Mouse (Mus musculus) heart, embryonic 11.5 days (tissue): ENCODE data around the gene Chchd10. TPM values are rescaled to one million over a fixed set of nuclear protein-coding genes. Genes with fewer than 3 reads are reported as not detected.

Experiments
- ATAC-seq: fragments of 200-750 bp; cut with Nextera tagmentation; replicated peaks from 2 replicates; pipeline ENCODE4 v1.8.0; 2017; ENCODE audit warnings: moderate library complexity; ENCODE audit not compliant: insufficient number of reproducible peaks, low FRiP score, low TSS enrichment
- H3K27ac ChIP-seq: fragments of 300-500 bp; sonication (generic); 2 replicates; pipeline ENCODE4 v1.5.1; 2014; ENCODE audit warnings: mild to moderate bottlenecking, low read depth, low read length
- H3K27me3 ChIP-seq: fragments of 300-500 bp; sonication (generic); 2 replicates; pipeline ENCODE4 v1.6.1; 2014; ENCODE audit warnings: mild to moderate bottlenecking, low read length, mixed read lengths; ENCODE audit not compliant: control insufficient read depth, insufficient read depth
- H3K36me3 ChIP-seq: fragments of 300-500 bp; sonication (generic); 2 replicates; pipeline ENCODE4 v1.6.1; 2014; ENCODE audit warnings: mild to moderate bottlenecking, low read length, moderate library complexity, mixed read lengths; ENCODE audit not compliant: control insufficient read depth, insufficient read depth
- H3K4me1 ChIP-seq: fragments of 300-500 bp; sonication (generic); 2 replicates; pipeline ENCODE4 v1.6.1; 2014; ENCODE audit warnings: low read length; ENCODE audit not compliant: control insufficient read depth, insufficient read depth
- H3K4me2 ChIP-seq: fragments of 300-500 bp; sonication (generic); 2 replicates; pipeline ENCODE4 v1.6.1; 2014; ENCODE audit warnings: mild to moderate bottlenecking, moderate library complexity
- H3K4me3 ChIP-seq: fragments of 300-500 bp; sonication (generic); 2 replicates; pipeline ENCODE4 v1.5.1; 2014; ENCODE audit warnings: low read depth, low read length
- H3K9ac ChIP-seq: fragments of 300-500 bp; sonication (generic); 2 replicates; pipeline ENCODE4 v1.6.1; 2014; ENCODE audit warnings: mild to moderate bottlenecking, low read depth, low read length, moderate library complexity
- H3K9me3 ChIP-seq: fragments of 300-500 bp; sonication (generic); replicated peaks from 2 replicates; pipeline ENCODE4 v1.6.1; 2016; ENCODE audit warnings: low read length; ENCODE audit not compliant: control insufficient read depth
- WGBS: fragments of 180-500 bp; shearing (Covaris S2); extraction: QIAGEN DNeasy Blood & Tissue Kit; methylation state at CpG from one replicate; pipeline ENCODE4 v1.1.7; 2014; ENCODE audit not compliant: insufficient replicate concordance; 5-methylcytosine and 5-hydroxymethylcytosine counted together
- polyA plus RNA-seq: library from polyadenylated mRNA; unstranded; fragments of >200 nt; fragmentation: Nextera tagmentation; extraction: Ambion mirVana; gene quantifications from 2 replicates; pipeline ENCODE4 v1.2.1, GENCODE M21; 2014

Chchd10 gene
- polyA plus RNA-seq, 1 experiment from 2014 or later, result 414 TPM

DNA sequence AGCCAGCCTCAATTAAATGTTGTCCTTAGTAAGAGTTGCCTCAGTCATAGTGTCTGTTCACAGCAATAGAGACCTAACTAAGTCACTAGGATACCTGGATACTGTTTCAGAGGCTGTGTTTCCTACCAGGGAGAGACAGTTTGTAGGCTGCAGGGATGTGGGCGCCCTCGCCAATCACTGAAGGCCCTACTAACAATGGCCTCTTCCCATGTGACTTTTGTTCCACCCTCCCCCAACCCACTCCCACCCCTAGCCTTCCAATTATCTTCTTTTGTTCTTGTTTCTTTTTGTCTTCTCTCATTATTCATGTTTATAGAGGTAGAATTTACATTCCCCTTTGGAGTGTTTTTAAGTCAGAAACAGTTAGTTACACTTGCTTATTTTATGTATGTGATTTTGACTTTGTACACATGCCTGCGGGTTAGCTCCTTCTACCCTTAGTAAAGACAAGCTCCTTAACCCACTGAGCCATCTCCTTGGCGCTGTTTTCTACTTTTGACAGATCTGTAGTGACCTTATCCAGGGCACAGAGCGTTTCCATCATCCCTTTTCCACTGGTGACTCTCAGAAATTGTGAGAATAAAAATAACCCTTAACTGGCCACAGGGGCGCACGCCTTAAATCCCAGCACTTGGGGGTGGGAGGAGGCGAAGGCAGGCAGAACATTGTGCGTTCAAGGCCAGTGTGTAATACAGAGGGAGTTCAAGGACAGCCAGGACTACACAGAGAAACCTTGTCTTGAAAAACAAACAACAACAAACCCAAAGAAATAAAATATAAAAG, 8.3 kb downstream of the Chchd10 start:
- Histone ChIP-seq H3K9ac (no peak overlapping the region), H3K4me3 (no peak overlapping the region), H3K9me3 (no peaks in the 10 kb centered on the region), H3K4me1 (peaks cover 13% of the 10 kb centered on the region), H3K27me3 (peaks cover 6% of the 10 kb centered on the region; the same call in 1 of the 2 replicates), H3K36me3 (no peaks in the 10 kb centered on the region), H3K27ac (no peak overlapping the region), H3K4me2 (no peak overlapping the region)
- 69% methylated on average over 9 of the region's 9 CpGs for WGBS
- ATAC-seq, result no peak

GRCm38 (mm10) chr10:75942736-75943477, 10.0 kb downstream of the Chchd10 start, which contains the start of gene Vpreb3:
Gene Vpreb3 (plus strand): TSS chr10:75943057.
- Histone ChIP-seq H3K4me1 (peaks cover 2% of the 10 kb centered on the region), H3K27me3 (no peaks in the 10 kb centered on the region), H3K4me2 (no peak within 1 kb of the TSS), H3K36me3 (no peaks in the 10 kb centered on the region), H3K4me3 (no peak within 1 kb of the TSS), H3K9me3 (no peaks in the 10 kb centered on the region), H3K27ac (no peak within 1 kb of the TSS), H3K9ac (no peak within 1 kb of the TSS)
- WGBS, result 72% methylated on average over 15 of the region's 15 CpGs
- ATAC-seq, result no peak

DNA sequence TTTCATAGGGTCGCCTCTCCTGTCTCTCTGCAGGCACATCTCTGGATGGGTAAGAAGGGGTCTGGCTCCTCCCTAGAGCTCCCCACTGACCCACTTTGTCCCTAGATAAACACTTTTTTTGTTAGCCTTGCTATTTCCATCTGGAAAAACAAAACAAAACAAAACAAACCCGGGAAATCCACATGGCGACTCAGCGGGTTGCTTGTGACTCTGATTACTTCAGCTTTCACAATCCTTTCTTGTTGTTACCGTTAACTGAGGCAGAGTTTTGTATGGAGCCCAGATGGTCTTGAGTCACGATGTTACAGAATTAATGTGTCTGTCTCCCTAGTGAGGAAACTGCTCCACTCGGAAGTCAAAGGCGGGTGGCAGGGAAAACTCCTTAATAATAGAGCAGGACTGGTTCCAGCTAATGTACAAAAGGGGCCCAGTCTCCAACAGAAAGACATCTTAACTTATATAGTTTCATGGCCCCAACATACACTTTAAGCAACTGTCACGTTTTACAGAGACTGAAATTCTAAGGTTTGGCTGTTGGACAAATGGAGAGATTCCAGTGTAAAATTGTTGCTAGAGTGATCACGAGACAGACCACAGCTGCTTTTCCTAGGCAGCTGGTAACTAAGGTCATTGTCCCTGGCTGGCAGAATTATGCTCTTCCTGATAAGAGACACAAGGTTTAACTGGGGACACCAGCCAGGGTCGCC, 11.3 kb downstream of the Chchd10 start:
- Histone ChIP-seq H3K4me3 (no peak overlapping the region), H3K4me1 (no peaks in the 10 kb centered on the region; the same call in none of the 2 replicates), H3K27ac (no peak overlapping the region), H3K9me3 (no peaks in the 10 kb centered on the region), H3K36me3 (no peaks in the 10 kb centered on the region), H3K4me2 (no peak overlapping the region), H3K27me3 (no peaks in the 10 kb centered on the region), H3K9ac (no peak overlapping the region)
- no peak for ATAC-seq
- WGBS, result 35% methylated on average over 11 of the region's 11 CpGs

- 90% methylated on average over 7 of the region's 7 CpGs for WGBS
Measured at GRCm38 (mm10) chr10:75945213-75945612, 12.3 kb downstream of the Chchd10 start.

DNA sequence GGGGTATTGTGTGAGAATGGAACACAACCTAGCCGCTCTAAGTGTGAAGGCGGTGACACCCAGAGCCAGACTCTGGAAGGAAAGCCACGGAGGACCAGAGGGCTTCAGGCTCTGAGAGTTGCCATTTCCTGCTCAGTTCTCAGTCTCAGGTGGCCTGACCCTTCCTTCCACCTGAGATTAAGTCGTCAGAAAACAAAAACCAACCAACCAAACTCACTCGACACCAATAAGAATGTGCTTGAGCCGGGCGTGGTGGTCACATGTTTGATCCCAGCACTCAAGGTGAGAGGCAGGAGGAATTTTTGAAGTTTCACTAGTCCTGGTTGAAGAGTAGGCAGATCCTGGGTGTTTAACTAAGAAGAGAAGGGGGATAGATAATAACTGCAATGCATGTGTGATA, 13.0 kb downstream of the Chchd10 start:
- 78% methylated on average over 7 of the region's 7 CpGs for WGBS
- Histone ChIP-seq H3K27me3 (peaks cover 8% of the 10 kb centered on the region), H3K9me3 (no peaks in the 10 kb centered on the region), H3K36me3 (no peaks in the 10 kb centered on the region), H3K9ac (no peak overlapping the region), H3K4me3 (no peak overlapping the region), H3K4me1 (no peaks in the 10 kb centered on the region; the same call in none of the 2 replicates), H3K27ac (no peak overlapping the region), H3K4me2 (no peak overlapping the region)
- no peak for ATAC-seq

More at GRCm38 (mm10) chr10:75945213-75945612, 12.3 kb downstream of the Chchd10 start:
- Histone ChIP-seq H3K4me2 (no peak overlapping the region), H3K9ac (no peak overlapping the region), H3K4me3 (no peak overlapping the region), H3K36me3 (no peaks in the 10 kb centered on the region), H3K27ac (no peak overlapping the region), H3K9me3 (no peaks in the 10 kb centered on the region), H3K27me3 (peaks cover 6% of the 10 kb centered on the region), H3K4me1 (no peaks in the 10 kb centered on the region; the same call in none of the 2 replicates)
- ATAC-seq, result no peak

GRCm38 (mm10) chr10:75948079-75948478, 15.1 kb downstream of the Chchd10 start:
- Histone ChIP-seq H3K27ac (no peak overlapping the region), H3K36me3 (no peaks in the 10 kb centered on the region), H3K9me3 (no peaks in the 10 kb centered on the region), H3K4me2 (no peak overlapping the region), H3K4me1 (no peaks in the 10 kb centered on the region; the same call in 1 of the 2 replicates), H3K27me3 (peaks cover 9% of the 10 kb centered on the region), H3K4me3 (no peak overlapping the region), H3K9ac (no peak overlapping the region)
- ATAC-seq, result no peak
- WGBS, result 77% methylated on average over 5 of the region's 5 CpGs

DNA sequence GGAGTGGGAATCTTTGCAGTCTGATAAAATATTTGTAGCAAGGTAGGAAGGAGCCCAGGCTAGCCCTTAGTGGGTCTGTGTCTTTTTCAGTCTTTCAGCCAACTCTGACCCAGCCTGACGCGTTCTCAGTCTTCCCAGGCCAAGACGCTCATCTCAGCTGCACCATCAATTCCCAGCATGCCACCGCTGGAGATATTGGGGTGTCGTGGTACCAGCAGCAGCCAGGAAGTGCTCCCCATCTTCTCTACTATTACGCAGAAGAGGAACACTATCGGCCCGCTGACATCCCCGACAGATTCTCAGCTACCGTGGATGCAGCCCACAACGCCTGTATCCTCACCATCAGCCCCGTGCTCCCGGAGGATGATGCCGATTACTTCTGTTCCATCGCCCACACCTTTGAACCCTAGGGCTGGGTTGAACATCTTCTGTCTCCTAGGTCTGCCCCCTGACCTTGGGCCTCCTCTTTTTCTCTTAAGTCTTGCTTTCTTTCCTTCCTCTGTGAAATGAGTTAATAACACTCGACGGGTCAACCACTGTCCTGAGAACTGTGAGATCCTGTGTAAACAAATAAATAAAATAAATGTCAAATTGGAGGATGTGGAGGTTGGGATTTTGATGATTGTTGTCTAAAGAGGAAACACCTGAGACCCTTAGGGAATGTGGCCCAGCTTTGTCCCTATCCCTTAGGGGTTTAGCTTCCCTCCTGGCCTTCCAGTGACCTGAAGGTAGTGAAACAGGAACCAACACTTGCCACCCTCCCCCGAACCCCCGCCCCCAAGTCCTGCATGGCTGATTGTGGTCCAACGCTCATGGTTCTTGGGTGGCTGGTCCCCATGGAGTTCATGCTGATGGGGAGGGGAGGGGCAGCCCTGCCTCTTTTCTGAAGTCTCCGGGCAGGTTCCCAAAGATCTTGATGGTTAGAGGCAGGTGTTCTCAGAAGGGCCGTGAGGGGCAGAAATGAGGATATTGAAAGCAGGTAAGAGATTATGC, 16.4 kb downstream of the Chchd10 start:
- Histone ChIP-seq H3K36me3 (no peaks in the 10 kb centered on the region), H3K4me2 (no peak overlapping the region), H3K27ac (no peak overlapping the region), H3K27me3 (peaks cover 11% of the 10 kb centered on the region), H3K4me3 (no peak overlapping the region), H3K4me1 (no peaks in the 10 kb centered on the region; the same call in 1 of the 2 replicates), H3K9me3 (no peaks in the 10 kb centered on the region), H3K9ac (no peak overlapping the region)
- ATAC-seq, result no peak
- WGBS, result 75% methylated on average over 22 of the region's 22 CpGs
